Mouse (Mus musculus) erythroblast, embryonic 14.5 days (primary cell): ENCODE data around the gene Ubtd1. TPM values are rescaled to one million over a fixed set of nuclear protein-coding genes. Genes with fewer than 3 reads are reported as not detected.

Experiments used
- H3K27me3 ChIP-seq: 2 replicates; pipeline ENCODE4 v1.6.1; 2012; ENCODE audit warnings: inconsistent platforms; ENCODE audit not compliant: control insufficient read depth
- H3K36me3 ChIP-seq: 2 replicates; pipeline ENCODE4 v1.6.1; 2012; ENCODE audit warnings: mild to moderate bottlenecking, inconsistent platforms; ENCODE audit not compliant: control insufficient read depth
- H3K4me1 ChIP-seq: 2 replicates; pipeline ENCODE4 v1.6.1; 2012; ENCODE audit warnings: inconsistent platforms; ENCODE audit not compliant: control insufficient read depth
- H3K4me3 ChIP-seq: replicated peaks from 2 replicates; pipeline ENCODE3; 2012; ENCODE audit warnings: moderate library complexity, mild to moderate bottlenecking, inconsistent platforms
- H3K9me3 ChIP-seq: 2 replicates; pipeline ENCODE4 v1.6.1; 2012; ENCODE audit warnings: low read length, inconsistent platforms, mixed read lengths; ENCODE audit not compliant: control insufficient read depth
- GATA1 ChIP-seq: IDR thresholded peaks from 2 replicates; pipeline ENCODE4 v1.6.1; 2012; ENCODE audit warnings: low read length, inconsistent platforms, mixed read lengths
- TAL1 ChIP-seq: IDR thresholded peaks from 3 replicates; pipeline ENCODE4 v1.6.1; 2012; ENCODE audit warnings: low read length, inconsistent platforms, mixed read lengths
- polyA plus RNA-seq: library from polyadenylated mRNA; stranded (reverse); fragments of >175 nt; gene quantifications from 2 replicates; pipeline ENCODE4 v1.2.3, GENCODE M21; 2012

Ubtd1 gene
- polyA plus RNA-seq, 1 experiment, result 0.10 TPM

GRCm38 (mm10) chr19:42031112-42031511 lies 49.5 kb downstream of the Ubtd1 start:
- no peaks in the 10 kb centered on the region for H3K9me3 ChIP-seq
- TF ChIP-seq TAL1, result no peak
- no peak for TF ChIP-seq GATA1
- H3K4me3 ChIP-seq, result no peak overlapping the region
- H3K27me3 ChIP-seq, result no peaks in the 10 kb centered on the region
- H3K4me1 ChIP-seq, result no peaks in the 10 kb centered on the region; the same call in 1 of the 2 replicates
- H3K36me3 ChIP-seq, result no peaks in the 10 kb centered on the region

- no peaks in the 10 kb centered on the region; the same call in 1 of the 2 replicates for H3K4me1 ChIP-seq
- no peaks in the 10 kb centered on the region; the same call in 1 of the 2 replicates for H3K27me3 ChIP-seq
- no peaks in the 10 kb centered on the region for H3K36me3 ChIP-seq
- no peaks in the 10 kb centered on the region for H3K9me3 ChIP-seq
- no peak overlapping the region for H3K4me3 ChIP-seq
- TF ChIP-seq TAL1 (no peak), GATA1 (no peak)
Measured at GRCm38 (mm10) chr19:42033611-42034010, 52.0 kb downstream of the Ubtd1 start.

- H3K4me1 ChIP-seq, result no peaks in the 10 kb centered on the region; the same call in 1 of the 2 replicates
- no peaks in the 10 kb centered on the region for H3K36me3 ChIP-seq
- no peak overlapping the region for H3K4me3 ChIP-seq
- TF ChIP-seq TAL1 (no peak), GATA1 (no peak)
- no peaks in the 10 kb centered on the region; the same call in 1 of the 2 replicates for H3K27me3 ChIP-seq
- no peaks in the 10 kb centered on the region for H3K9me3 ChIP-seq
Measured at GRCm38 (mm10) chr19:42034146-42034775, 52.7 kb downstream of the Ubtd1 start.

DNA sequence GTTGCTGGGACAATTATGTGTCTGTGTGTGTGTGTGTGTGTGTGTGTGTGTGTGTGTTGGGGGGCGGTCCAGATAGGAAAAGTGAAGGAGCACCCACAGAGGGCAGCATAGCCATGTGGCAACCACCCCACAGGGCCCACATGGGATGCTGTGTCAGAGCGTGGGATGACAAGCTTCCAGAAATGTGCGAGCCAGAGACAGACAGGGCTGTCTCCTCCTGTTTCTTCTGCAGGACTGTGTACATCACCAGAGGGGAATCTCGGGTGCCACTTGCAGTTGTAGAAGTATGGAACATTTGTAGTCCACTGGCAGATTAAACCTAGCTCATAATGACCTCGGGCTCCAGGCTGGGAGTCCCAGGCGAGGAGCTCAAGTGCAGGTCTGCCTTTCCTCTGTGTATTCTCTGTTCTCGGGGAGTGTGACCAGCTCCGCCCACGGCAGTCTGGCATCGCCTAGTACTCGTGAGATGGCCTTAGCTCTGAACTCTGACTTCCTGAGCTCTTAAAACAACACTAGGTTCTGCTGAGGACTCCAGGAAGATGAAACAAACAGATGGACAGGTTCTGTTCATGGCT lies 53.4 kb downstream of the Ubtd1 start:
- Histone ChIP-seq H3K4me1 (no peaks in the 10 kb centered on the region; the same call in 1 of the 2 replicates), H3K4me3 (no peak overlapping the region), H3K27me3 (no peaks in the 10 kb centered on the region; the same call in 1 of the 2 replicates), H3K36me3 (no peaks in the 10 kb centered on the region), H3K9me3 (no peaks in the 10 kb centered on the region)
- no peak for TF ChIP-seq TAL1
- TF ChIP-seq GATA1, result no peak

GRCm38 (mm10) chr19:42035456-42036248 lies 54.1 kb downstream of the Ubtd1 start, which contains the start of gene Ankrd2:
Gene Ankrd2 (plus strand): TSS chr19:42036000.
- peaks cover 3% of the 10 kb centered on the region for H3K27me3 ChIP-seq
- H3K4me1 ChIP-seq, result no peaks in the 10 kb centered on the region; the same call in 1 of the 2 replicates
- no peak for TF ChIP-seq GATA1
- TF ChIP-seq TAL1, result no peak
- no peaks in the 10 kb centered on the region for H3K36me3 ChIP-seq
- H3K4me3 ChIP-seq, result no peak within 1 kb of the TSS
- no peaks in the 10 kb centered on the region for H3K9me3 ChIP-seq

DNA sequence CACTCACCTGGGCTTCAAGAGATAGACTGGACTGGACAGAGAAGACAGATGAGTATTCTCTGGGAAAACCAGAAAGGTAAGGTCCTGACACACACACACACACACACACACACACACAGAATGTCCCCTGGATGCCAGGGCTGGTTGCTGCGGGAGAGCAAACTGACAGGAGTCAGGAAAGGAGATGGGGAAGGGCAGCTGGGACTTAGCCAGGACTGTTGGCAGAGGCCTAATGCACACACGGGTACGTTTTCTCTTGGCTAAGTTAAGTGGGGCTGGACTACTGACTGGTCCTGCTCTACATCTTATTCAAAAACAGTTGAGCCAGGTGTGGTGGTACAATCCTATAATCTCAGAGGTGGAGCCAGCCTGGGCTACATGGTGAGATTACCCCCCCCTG lies 54.8 kb downstream of the Ubtd1 start:
- Histone ChIP-seq H3K36me3 (no peaks in the 10 kb centered on the region), H3K27me3 (peaks cover 3% of the 10 kb centered on the region), H3K4me1 (no peaks in the 10 kb centered on the region; the same call in 1 of the 2 replicates), H3K4me3 (no peak overlapping the region), H3K9me3 (no peaks in the 10 kb centered on the region)
- TF ChIP-seq GATA1 (no peak), TAL1 (no peak)

DNA sequence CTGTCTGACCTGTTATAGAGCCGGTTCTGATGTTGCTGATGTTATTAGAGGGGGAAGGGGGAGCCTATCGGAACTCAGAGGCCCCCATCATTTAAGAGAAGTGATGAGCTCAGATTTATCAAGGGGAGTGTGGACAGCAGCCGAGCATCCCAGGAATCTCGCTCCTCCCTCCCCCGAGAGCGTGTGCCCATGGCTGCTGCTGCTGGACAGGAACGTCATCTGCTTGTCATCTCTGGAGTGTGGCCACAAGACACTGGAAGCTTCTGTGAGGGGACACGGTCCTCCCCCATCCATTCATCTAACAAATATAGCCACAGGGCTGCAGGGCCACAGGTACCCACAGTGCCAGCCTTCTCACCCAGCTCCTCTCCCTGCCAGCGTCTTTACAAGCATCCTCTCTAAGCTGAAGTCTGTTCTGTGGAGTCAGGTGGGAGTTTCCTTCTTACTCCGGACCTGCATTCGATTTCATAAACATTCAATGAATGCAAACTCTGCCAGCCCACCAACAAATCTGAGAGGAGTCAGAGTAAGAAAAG lies 55.7 kb downstream of the Ubtd1 start:
- Histone ChIP-seq H3K36me3 (no peaks in the 10 kb centered on the region), H3K9me3 (no peaks in the 10 kb centered on the region), H3K4me1 (no peaks in the 10 kb centered on the region; the same call in 1 of the 2 replicates), H3K27me3 (peaks cover 3% of the 10 kb centered on the region), H3K4me3 (no peak overlapping the region)
- TF ChIP-seq GATA1 (no peak), TAL1 (no peak)

DNA sequence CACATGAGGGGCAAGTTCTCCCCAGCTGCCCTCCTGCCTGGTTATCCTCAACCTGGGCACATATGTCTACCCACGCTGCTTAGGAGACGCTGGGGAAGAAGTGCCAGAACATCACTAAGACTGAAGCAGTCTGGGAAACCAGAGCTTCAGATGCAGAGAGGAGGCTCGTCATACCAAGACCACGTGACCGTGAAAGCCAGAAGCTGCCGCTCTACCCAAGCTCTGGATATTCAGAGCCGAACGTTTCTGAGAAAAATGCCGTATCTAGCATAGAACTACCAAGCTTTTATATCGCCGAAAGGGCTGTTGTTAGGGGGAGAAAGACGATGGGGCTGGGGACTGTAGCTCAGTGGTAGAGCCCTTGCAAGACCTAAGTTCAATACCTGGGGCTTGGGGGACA lies 56.7 kb downstream of the Ubtd1 start:
- H3K4me1 ChIP-seq, result no peaks in the 10 kb centered on the region; the same call in 1 of the 2 replicates
- TF ChIP-seq TAL1 (no peak), GATA1 (no peak)
- no peaks in the 10 kb centered on the region for H3K9me3 ChIP-seq
- no peaks in the 10 kb centered on the region for H3K36me3 ChIP-seq
- no peak overlapping the region for H3K4me3 ChIP-seq
- H3K27me3 ChIP-seq, result peaks cover 3% of the 10 kb centered on the region
